Mouse (Mus musculus): Measurements from ENCODE around the gene Med15.

- TF ChIP-seq CTCF (IDR thresholded peaks at IDR 0.05; ENCODE audit: low read depth, low read length): no peak
- TF ChIP-seq POLR2A (IDR thresholded peaks at IDR 0.05; ENCODE audit: borderline replicate concordance, low read depth, low read length): no peak
Observed at GRCm38 (mm10) chr16:17761074-17761473, 28.4 kb upstream of the Med15 start.

Data from bone marrow macrophage, adult 2 months (primary cell).